Mouse (Mus musculus): Measurements from ENCODE around the gene Foxc1.

Gene Foxc1

GRCm38 (mm10) chr13:31806428-31806832 is at the start of gene Foxc1:
Foxc1 (plus strand) TSS chr13:31806633.
- peak; percentile 55 to 63 for DNase-seq (ENCODE audit: low spot score in 2 of 2)

- no peak for DNase-seq (ENCODE audit: low spot score in 2 of 2)
These were observed 46.0 kb upstream of the Foxc1 start for GRCm38 (mm10) chr13:31760411-31760810.

- no peak for DNase-seq (ENCODE audit: low spot score in 2 of 2)
These were observed 45.4 kb upstream of the Foxc1 start for GRCm38 (mm10) chr13:31761057-31761456.

GRCm38 (mm10) chr13:31764419-31764818 is 42.0 kb upstream of the Foxc1 start:
- DNase-seq (ENCODE audit: low spot score in 2 of 2), result no peak

- DNase-seq (ENCODE audit: low spot score in 2 of 2), result no peak
These were observed 40.9 kb upstream of the Foxc1 start for GRCm38 (mm10) chr13:31765564-31765963.

- DNase-seq (ENCODE audit: low spot score in 2 of 2), result no peak
These were observed 33.6 kb upstream of the Foxc1 start for GRCm38 (mm10) chr13:31772882-31773281.

GRCm38 (mm10) chr13:31775762-31776161 is 30.7 kb upstream of the Foxc1 start:
- DNase-seq (ENCODE audit: low spot score in 2 of 2), result no peak

GRCm38 (mm10) chr13:31779281-31779981 is 27.0 kb upstream of the Foxc1 start:
- DNase-seq (ENCODE audit: low spot score in 2 of 2), result no peak

GRCm38 (mm10) chr13:31780299-31780698 is 26.1 kb upstream of the Foxc1 start:
- DNase-seq (ENCODE audit: low spot score in 2 of 2), result no peak

GRCm38 (mm10) chr13:31782063-31782462 is 24.4 kb upstream of the Foxc1 start:
- DNase-seq (ENCODE audit: low spot score in 2 of 2), result no peak

- no peak for DNase-seq (ENCODE audit: low spot score in 2 of 2)
These were observed 21.7 kb upstream of the Foxc1 start for GRCm38 (mm10) chr13:31784757-31785156.

- peak in 1 of 2 experiments; percentile 54 for DNase-seq (ENCODE audit: low spot score in 2 of 2)
These were observed 13.8 kb upstream of the Foxc1 start for GRCm38 (mm10) chr13:31792480-31793132.

- DNase-seq (ENCODE audit: low spot score in 2 of 2), result no peak
These were observed 13.3 kb upstream of the Foxc1 start for GRCm38 (mm10) chr13:31793163-31793562.

GRCm38 (mm10) chr13:31797346-31797745 is 9.1 kb upstream of the Foxc1 start:
- no peak for DNase-seq (ENCODE audit: low spot score in 2 of 2)

- DNase-seq (ENCODE audit: low spot score in 2 of 2), result no peak
These were observed 8.4 kb upstream of the Foxc1 start for GRCm38 (mm10) chr13:31798075-31798474.

- DNase-seq (ENCODE audit: low spot score in 2 of 2), result peak; percentile 42 to 83
These were observed 5.6 kb upstream of the Foxc1 start for GRCm38 (mm10) chr13:31800581-31801576.

- DNase-seq (ENCODE audit: low spot score in 2 of 2), result no peak
These were observed 4.6 kb upstream of the Foxc1 start for GRCm38 (mm10) chr13:31801703-31802305.

GRCm38 (mm10) chr13:31802447-31802846 is 4.0 kb upstream of the Foxc1 start:
- DNase-seq (ENCODE audit: low spot score in 2 of 2), result no peak

- DNase-seq (ENCODE audit: low spot score in 2 of 2), result no peak
These were observed 3.0 kb upstream of the Foxc1 start for GRCm38 (mm10) chr13:31803166-31804093.

GRCm38 (mm10) chr13:31804571-31804970 is 1.9 kb upstream of the Foxc1 start:
- DNase-seq (ENCODE audit: low spot score in 2 of 2), result no peak

All from frontal cortex, postnatal 10 days (tissue).